Mouse (Mus musculus) heart, postnatal 0 days (tissue): ENCODE measurements around the gene Sec31a.

Experiments
- CTCF ChIP-seq: IDR thresholded peaks from 2 replicates; pipeline ENCODE4 v1.5.1; 2016; ENCODE audit warnings: antibody characterized with exemption, control low read depth, low read depth
- EP300 ChIP-seq: IDR thresholded peaks from 2 replicates; pipeline ENCODE4 v1.6.1; 2016; ENCODE audit warnings: antibody characterized with exemption, low read depth

GRCm38 (mm10) chr5:100410281-100410680 lies 5.8 kb downstream of the Sec31a start:
- TF ChIP-seq CTCF = no peak
- TF ChIP-seq EP300 = no peak
